Mouse (Mus musculus) lung, adult 2 months (tissue): ENCODE results near the gene Sbno2.

ENCODE experiments used
- CTCF ChIP-seq: fragments of 200-500 bp; IDR thresholded peaks from 2 replicates; pipeline ENCODE4 v1.5.1; 2011; ENCODE audit warnings: mild to moderate bottlenecking, low read length, control low read depth; ENCODE audit not compliant: insufficient read depth
- POLR2A ChIP-seq: fragments of 200-500 bp; IDR thresholded peaks from 2 replicates; pipeline ENCODE4 v1.6.1; 2011; ENCODE audit warnings: low read depth, mild to moderate bottlenecking, control low read depth, low read length, borderline replicate concordance; ENCODE audit errors: extremely low read depth

DNA sequence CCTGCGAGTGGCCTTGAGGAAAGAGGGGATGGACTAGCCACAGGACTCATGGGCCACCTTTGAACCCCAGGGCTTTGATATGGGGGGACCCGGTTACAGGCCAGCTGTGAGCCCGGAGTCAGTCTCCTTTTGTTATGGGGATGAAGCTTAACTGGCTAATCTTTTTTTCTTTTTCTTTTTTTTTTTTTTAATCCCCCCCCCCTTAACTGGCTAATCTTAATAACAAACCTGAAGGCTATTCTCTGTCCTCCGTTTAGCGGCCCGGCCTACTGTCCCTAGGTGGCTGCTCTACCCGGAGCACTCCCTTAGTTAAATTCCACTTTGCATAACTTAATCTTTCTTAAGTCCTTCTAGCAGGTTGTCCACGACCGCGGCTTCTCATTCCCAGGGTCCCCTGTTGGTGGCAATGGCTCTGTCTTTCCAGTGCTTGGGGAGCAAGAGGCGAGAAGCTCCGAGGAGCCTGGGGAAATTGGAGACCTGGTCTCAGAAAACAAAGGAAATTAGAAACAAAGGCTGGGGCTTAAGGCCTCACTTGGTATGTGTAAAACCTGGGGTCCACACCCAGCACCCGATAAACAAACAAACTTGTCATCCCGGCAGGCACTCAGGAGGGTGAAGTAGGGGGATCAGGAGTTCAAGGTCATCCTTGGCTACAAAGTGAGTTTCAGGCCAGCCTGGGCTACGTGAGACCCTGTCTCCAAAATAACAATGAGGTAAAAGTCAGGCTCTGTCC, 54.3 kb downstream of the Sbno2 start:
- no peak for TF ChIP-seq CTCF
- TF ChIP-seq POLR2A, result no peak
